Mouse (Mus musculus): ENCODE data around the gene Thap7.
A peak's percentile ranks its signal among the peaks of the same experiment; 100 is the strongest.
"Not testable (repeated sequence)": the region's sequence is repeated elsewhere in the genome, so short reads cannot be mapped to it uniquely, and the experiment has no call there.

Gene Thap7

DNA sequence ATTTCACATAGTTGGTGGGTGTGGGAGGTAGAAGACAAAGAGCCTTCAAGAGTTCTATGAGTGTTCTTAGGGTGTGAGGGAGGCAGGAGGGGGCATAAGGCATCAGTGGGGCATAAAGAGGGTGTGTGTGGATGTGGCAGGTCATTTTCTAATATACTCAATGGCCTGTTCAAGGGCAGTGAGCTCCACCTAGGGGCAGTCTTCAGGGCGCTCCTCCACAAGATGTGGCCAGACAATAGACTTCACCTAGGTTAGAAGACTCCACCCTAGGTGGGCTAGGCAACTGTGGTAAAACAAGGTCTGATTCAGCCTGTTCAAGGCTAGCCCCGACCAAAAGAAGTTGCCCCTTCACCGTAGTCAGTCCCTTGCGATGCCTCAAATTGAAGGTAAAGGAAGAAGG lies 1.3 kb upstream of the Thap7 start:
- no peak for DNase-seq (ENCODE audit: low spot score)

DNA sequence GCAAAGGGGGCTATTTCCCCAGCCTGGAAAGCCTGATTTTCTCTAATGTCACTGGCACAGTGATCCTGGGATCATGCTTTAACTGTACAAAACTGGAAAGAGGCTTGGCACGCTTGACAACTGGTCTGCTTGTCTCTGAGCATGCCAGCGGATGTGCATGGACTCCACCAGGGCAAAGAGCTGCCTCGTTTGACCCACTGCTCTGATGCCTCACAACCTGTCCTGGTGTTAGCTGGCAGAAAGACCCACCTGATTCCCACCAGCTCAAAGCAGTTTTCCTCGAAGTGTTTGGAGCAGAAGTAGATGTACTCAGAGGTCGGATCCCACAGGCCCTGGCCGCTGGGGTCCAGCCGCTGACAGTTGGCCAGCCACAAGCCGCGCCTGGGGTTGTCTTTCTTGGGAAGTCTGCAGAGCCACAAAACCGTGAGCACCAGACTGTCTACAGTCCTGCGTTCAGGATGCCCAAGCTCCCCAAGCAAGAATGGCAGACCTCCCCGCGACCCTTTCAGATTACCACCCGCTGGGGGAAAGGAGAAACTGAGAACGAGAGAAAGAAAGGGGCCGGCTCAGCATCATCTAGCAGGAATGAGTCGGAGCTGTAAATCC lies 852 bp downstream of the Thap7 start:
- DNase-seq (ENCODE audit: low spot score): no peak

GRCm38 (mm10) chr16:17528276-17528675 lies 2.7 kb downstream of the Thap7 start:
- no peak for DNase-seq (ENCODE audit: low spot score)

DNA sequence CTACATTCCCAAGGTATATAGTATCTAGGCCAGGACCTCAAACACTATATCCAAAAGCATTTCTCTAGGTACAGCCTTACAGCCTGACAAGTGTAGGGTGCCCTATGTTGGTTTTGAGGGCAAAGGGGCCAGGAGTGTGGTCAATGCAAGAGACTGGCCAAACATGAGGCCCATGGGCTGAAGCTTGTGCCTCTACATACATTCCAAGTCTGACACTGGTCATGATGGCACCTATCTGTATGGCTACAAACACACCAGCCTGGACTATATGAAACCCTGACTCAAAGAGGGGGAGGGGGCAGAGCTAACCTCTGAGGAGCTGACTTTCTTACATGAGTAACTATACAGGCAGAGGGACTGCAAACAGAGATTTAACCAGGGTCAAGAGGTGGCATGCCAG lies 3.3 kb downstream of the Thap7 start:
- no peak for DNase-seq (ENCODE audit: low spot score)

- DNase-seq (ENCODE audit: low spot score): peak; percentile 63
These were observed 4.7 kb downstream of the Thap7 start for GRCm38 (mm10) chr16:17526223-17526622.

- no peak for DNase-seq (ENCODE audit: low spot score)
These were observed 5.4 kb downstream of the Thap7 start for GRCm38 (mm10) chr16:17525524-17525923.

DNA sequence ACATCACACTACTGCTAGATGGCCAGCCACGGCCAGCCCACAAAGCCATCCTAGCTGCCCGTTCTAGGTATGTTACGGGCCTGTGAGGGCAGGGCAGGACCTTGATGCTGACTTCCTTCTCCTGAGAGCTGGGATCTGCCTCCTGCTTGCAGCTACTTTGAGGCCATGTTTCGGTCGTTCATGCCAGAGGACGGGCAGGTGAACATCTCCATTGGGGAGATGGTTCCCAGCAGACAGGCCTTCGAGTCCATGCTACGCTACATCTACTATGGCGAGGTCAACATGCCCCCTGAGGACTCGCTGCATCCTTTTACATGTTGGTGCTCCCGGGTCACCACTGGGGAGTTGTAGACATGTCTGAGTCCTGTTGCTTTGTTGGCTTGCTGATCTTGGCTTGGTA lies 6.8 kb downstream of the Thap7 start:
- no peak for DNase-seq (ENCODE audit: low spot score)

DNA sequence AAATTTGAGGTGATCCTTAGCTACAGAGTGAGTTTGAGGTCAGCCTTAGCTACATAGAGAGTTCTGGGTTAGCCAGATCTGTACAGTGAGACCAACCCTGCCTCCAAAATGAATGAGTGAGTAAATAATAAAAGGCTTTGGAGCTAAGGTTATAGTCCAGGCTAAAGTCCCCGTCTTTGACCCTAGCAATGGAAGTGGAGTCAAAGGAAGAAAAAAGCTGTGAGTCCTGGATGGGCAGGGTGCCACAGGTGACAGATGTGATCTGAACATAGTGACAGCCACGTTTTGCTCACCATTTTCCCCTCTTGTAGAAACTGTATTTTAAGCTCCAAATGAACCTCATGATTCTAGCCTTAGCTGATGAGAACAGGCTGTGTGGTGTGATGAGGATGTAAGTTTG lies 12.0 kb downstream of the Thap7 start:
- DNase-seq (ENCODE audit: low spot score): no peak

GRCm38 (mm10) chr16:17511431-17511830 lies 19.5 kb downstream of the Thap7 start:
- DNase-seq (ENCODE audit: low spot score): no peak

GRCm38 (mm10) chr16:17510686-17511085 lies 20.2 kb downstream of the Thap7 start:
- DNase-seq (ENCODE audit: low spot score): no peak

- DNase-seq (ENCODE audit: low spot score): no peak
These were observed 20.8 kb downstream of the Thap7 start for GRCm38 (mm10) chr16:17510143-17510542.

GRCm38 (mm10) chr16:17509240-17509597 lies 21.7 kb downstream of the Thap7 start:
- DNase-seq (ENCODE audit: low spot score): no peak

GRCm38 (mm10) chr16:17508546-17509239 lies 22.2 kb downstream of the Thap7 start, which contains the start of gene Lztr1:
Gene Lztr1 (plus strand): TSS chr16:17508688.
- DNase-seq (ENCODE audit: low spot score): peak; percentile 95

DNA sequence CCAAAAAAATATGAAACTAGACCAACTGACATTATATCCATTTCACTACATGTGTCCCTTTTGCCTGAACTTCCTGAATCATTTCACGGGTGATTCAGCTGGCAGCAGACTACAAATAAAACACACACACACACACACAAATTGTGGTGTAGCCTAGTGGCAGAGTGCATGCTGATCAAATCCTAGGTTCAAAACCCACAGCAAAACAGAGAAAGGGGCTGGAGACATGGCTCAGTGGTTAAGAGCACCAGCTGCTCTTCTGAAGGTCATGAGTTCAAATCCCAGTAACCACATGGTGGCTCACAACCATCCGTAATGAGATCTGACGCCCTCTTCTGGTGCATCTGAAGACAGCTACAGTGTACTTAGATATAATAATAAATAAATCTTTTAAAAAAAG lies 22.9 kb downstream of the Thap7 start:
- DNase-seq (ENCODE audit: low spot score): not testable (repeated sequence)

DNA sequence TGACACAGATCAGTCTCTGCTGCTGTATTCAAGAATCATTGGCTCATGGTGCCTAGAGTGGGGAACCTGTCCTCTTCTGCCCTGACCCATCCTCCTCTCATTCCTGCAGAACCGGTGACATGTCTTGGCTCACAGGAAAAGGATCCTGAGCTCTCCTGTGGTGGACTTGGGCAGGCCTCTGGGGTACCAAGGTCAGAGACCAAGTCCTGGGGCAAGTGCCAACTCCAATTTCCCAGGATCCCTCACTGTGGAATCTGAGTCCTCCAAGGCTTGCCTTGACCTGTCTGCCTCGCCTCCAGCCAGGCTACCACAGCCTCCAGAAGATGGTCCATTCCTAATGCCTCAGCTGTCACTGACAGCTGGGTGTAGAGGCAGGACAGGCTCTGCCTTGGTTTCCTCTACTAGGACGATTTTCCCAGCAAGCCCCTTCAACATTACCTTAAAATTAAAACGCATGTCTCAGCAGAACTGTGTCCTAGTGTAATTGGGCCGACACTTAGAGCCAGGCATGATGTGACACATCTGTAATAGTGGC lies 23.9 kb downstream of the Thap7 start:
- DNase-seq (ENCODE audit: low spot score): no peak

- no peak for DNase-seq (ENCODE audit: low spot score)
These were observed 28.3 kb downstream of the Thap7 start for GRCm38 (mm10) chr16:17502681-17503080.

GRCm38 (mm10) chr16:17499249-17499883 lies 31.6 kb downstream of the Thap7 start:
- no peak for DNase-seq (ENCODE audit: low spot score)

DNA sequence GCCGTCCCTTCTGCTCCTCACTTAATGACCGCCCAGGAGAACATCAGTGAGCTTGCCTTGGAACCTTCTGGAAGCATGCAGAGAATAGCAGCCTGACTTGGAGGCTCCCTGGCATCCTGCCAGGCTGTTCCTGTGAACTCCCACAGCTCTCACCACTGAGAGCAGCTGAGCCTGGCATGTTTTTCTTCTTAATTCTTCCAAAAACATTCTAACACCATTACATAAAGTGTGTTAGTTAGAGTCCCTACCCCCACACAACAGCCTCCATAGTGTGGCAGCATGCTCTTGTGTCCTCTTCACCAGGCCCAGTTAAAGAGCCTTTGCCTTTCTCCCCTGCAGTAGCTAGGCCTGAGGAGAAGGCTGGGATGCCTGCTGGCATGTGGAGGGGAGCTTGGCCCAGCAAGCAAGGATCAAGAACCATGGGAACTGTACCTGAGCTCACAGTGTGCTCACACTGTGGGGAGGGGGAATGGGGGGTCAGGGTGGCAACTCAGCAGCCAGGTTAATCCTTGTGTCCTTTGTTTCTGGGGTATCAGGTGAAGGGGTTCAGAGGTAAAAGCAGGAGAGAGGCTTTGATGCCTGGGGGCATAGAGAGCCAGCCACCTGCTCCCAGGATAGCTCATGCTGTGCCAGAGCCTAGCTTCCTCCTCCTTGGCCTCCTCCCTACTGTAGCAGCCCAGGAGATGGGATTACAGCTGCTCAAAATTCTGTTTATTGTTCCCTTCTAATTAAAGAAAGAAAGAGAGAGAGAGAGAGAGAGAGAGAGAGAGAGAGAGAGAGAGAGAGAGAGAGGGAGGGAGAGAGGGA lies 34.2 kb downstream of the Thap7 start:
- no peak for DNase-seq (ENCODE audit: low spot score)

GRCm38 (mm10) chr16:17491896-17492561 lies 38.9 kb downstream of the Thap7 start:
- DNase-seq (ENCODE audit: low spot score): no peak

GRCm38 (mm10) chr16:17491154-17491553 lies 39.8 kb downstream of the Thap7 start:
- DNase-seq (ENCODE audit: low spot score): no peak

DNA sequence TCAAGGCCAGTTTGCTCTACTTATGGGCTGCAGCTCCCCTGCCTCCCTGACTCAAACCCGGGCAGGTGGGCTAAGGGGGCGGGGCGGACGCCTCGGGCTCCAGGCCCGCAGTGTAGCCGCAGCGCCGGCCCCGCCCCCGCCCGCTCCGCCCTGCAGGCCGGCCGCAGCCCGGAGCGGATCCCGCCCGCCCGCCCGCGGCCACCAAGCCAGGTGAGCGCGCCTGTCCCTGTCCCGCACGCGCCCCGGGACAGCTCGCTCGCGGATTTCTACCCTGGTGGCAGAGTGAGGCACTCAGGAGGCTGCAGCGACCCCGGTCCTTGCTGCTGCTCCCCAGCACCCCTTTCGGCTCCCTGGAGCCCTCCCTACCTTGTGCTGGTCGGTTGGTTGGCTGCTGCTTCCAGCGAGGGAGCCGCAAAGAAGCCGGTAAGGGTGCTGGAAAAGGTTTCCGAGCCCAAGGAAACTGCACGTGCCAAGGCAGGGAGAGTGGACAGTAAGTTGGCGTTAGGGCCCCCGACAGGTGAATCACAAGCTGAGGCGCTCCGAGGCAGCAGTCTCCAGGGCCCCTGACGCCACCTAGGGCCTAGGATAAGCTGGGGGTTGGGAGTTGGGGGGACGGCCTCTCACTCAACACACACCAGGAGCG lies 41.3 kb downstream of the Thap7 start, which contains the start of gene Aifm3:
Aifm3 (plus strand) TSS at position 143 of the 643 bp plus-strand sequence.
- DNase-seq (ENCODE audit: low spot score): peak; percentile 50
